Mouse (Mus musculus) heart, embryonic 10.5 days (tissue): ENCODE results near the gene Atxn2l. TPM values are rescaled to one million over a fixed set of nuclear protein-coding genes. Genes with fewer than 3 reads are reported as not detected.

Experiments used
- DNase-seq: peaks from one replicate; pipeline ENCODE4 v3.0.0-alpha.2; 2017; ENCODE audit warnings: low spot score
- H3K27ac ChIP-seq: fragments of 300-500 bp; sonication (generic); 2 replicates; pipeline ENCODE4 v1.5.1; 2016; ENCODE audit warnings: mild to moderate bottlenecking
- H3K27me3 ChIP-seq: fragments of 300-500 bp; sonication (generic); 2 replicates; pipeline ENCODE4 v1.6.1; 2016; ENCODE audit warnings: mild to moderate bottlenecking; ENCODE audit not compliant: poor library complexity, insufficient read depth, severe bottlenecking
- H3K36me3 ChIP-seq: fragments of 300-500 bp; sonication (generic); 2 replicates; pipeline ENCODE4 v1.6.1; 2016; ENCODE audit warnings: mild to moderate bottlenecking, moderate library complexity
- H3K4me1 ChIP-seq: fragments of 300-500 bp; sonication (generic); 2 replicates; pipeline ENCODE4 v1.6.1; 2016; ENCODE audit warnings: mild to moderate bottlenecking
- H3K4me3 ChIP-seq: fragments of 300-500 bp; sonication (generic); 2 replicates; pipeline ENCODE4 v1.5.1; 2016; ENCODE audit warnings: mild to moderate bottlenecking, moderate library complexity
- H3K9me3 ChIP-seq: fragments of 300-500 bp; sonication (generic); 2 replicates; pipeline ENCODE4 v1.6.1; 2016; ENCODE audit warnings: mild to moderate bottlenecking, moderate library complexity
- WGBS: fragments of 180-500 bp; shearing (Covaris S2); methylation state at CpG from one replicate; pipeline ENCODE4 v1.1.7; 2016; 5-methylcytosine and 5-hydroxymethylcytosine counted together
- polyA plus RNA-seq: library from polyadenylated mRNA; unstranded; fragments of >200 nt; fragmentation: Nextera tagmentation; extraction: Ambion mirVana; gene quantifications from 2 replicates; pipeline ENCODE4 v1.2.1, GENCODE M21; 2016

Gene Atxn2l
- polyA plus RNA-seq, 1 experiment from 2014 or later, result 52.3 TPM

GRCm38 (mm10) chr7:126466707-126467106, 36.5 kb downstream of the Atxn2l start:
- 0 out of 2 replicates have a peak, but pooled peaks cover 2% of the 10 kb centered on the region for H3K27me3 ChIP-seq
- no peaks in the 10 kb centered on the region for H3K9me3 ChIP-seq
- H3K4me3 ChIP-seq, result no peak overlapping the region
- peak overlapping the region; percentile 82; the same call in 1 of the 2 replicates for H3K27ac ChIP-seq
- peaks cover 51% of the 10 kb centered on the region for H3K36me3 ChIP-seq
- H3K4me1 ChIP-seq, result peaks cover 62% of the 10 kb centered on the region
- 86% methylated on average over 5 of the region's 5 CpGs for WGBS
- no peak for DNase-seq

GRCm38 (mm10) chr7:126466116-126466515, 37.1 kb downstream of the Atxn2l start:
- Histone ChIP-seq H3K4me1 (peaks cover 66% of the 10 kb centered on the region), H3K4me3 (0 out of 2 replicates have a peak overlapping the region, but pooled peaks have one; percentile 34), H3K36me3 (peaks cover 45% of the 10 kb centered on the region), H3K9me3 (no peaks in the 10 kb centered on the region), H3K27ac (peak overlapping the region; percentile 82), H3K27me3 (peaks cover 8% of the 10 kb centered on the region; the same call in 1 of the 2 replicates)
- DNase-seq, result no peak
- WGBS, result 68% methylated on average over 9 of the region's 9 CpGs

- peak overlapping the region; percentile 82 for H3K27ac ChIP-seq
- 22% methylated on average over 7 of the region's 7 CpGs for WGBS
- H3K27me3 ChIP-seq, result peaks cover 11% of the 10 kb centered on the region; the same call in 1 of the 2 replicates
- peaks cover 38% of the 10 kb centered on the region for H3K36me3 ChIP-seq
- peaks cover 71% of the 10 kb centered on the region for H3K4me1 ChIP-seq
- H3K9me3 ChIP-seq, result no peaks in the 10 kb centered on the region
- no peak for DNase-seq
- H3K4me3 ChIP-seq, result peak overlapping the region; percentile 34
Observed at GRCm38 (mm10) chr7:126465246-126466030, 37.8 kb downstream of the Atxn2l start.

- Histone ChIP-seq H3K27me3 (peaks cover 11% of the 10 kb centered on the region; the same call in 1 of the 2 replicates), H3K36me3 (peaks cover 32% of the 10 kb centered on the region), H3K4me3 (no peak overlapping the region), H3K27ac (peak overlapping the region; percentile 82), H3K4me1 (peaks cover 71% of the 10 kb centered on the region), H3K9me3 (no peaks in the 10 kb centered on the region)
- WGBS, result 21% methylated on average over 5 of the region's 5 CpGs
- DNase-seq, result no peak
Observed at GRCm38 (mm10) chr7:126464836-126465235, 38.4 kb downstream of the Atxn2l start.

GRCm38 (mm10) chr7:126464121-126464520, 39.1 kb downstream of the Atxn2l start:
- peaks cover 77% of the 10 kb centered on the region for H3K4me1 ChIP-seq
- peaks cover 11% of the 10 kb centered on the region; the same call in 1 of the 2 replicates for H3K27me3 ChIP-seq
- peaks cover 25% of the 10 kb centered on the region for H3K36me3 ChIP-seq
- H3K4me3 ChIP-seq, result no peak overlapping the region
- no peak for DNase-seq
- WGBS, result 54% methylated on average over 4 of the region's 4 CpGs
- H3K9me3 ChIP-seq, result no peaks in the 10 kb centered on the region
- peak overlapping the region; percentile 82 for H3K27ac ChIP-seq

GRCm38 (mm10) chr7:126463547-126463946, 39.7 kb downstream of the Atxn2l start:
- H3K9me3 ChIP-seq, result no peaks in the 10 kb centered on the region
- H3K27me3 ChIP-seq, result peaks cover 11% of the 10 kb centered on the region; the same call in 1 of the 2 replicates
- peaks cover 19% of the 10 kb centered on the region for H3K36me3 ChIP-seq
- WGBS, result 35% methylated on average over 4 of the region's 4 CpGs
- H3K4me3 ChIP-seq, result no peak overlapping the region
- no peak for DNase-seq
- peaks cover 83% of the 10 kb centered on the region for H3K4me1 ChIP-seq
- H3K27ac ChIP-seq, result peak overlapping the region; percentile 82

- 35% methylated on average over 5 of the region's 5 CpGs for WGBS
- no peak for DNase-seq
- H3K4me3 ChIP-seq, result no peak within 1 kb of the TSS
- peaks cover 14% of the 10 kb centered on the region for H3K36me3 ChIP-seq
- H3K4me1 ChIP-seq, result peaks cover 84% of the 10 kb centered on the region
- peak within 1 kb of the TSS; percentile 82 for H3K27ac ChIP-seq
- no peaks in the 10 kb centered on the region for H3K9me3 ChIP-seq
- peaks cover 11% of the 10 kb centered on the region; the same call in 1 of the 2 replicates for H3K27me3 ChIP-seq
Observed at GRCm38 (mm10) chr7:126463004-126463403, 40.2 kb downstream of the Atxn2l start, which contains the start of gene Atp2a1. Gene Atp2a1 (minus strand): TSS chr7:126463108.

- Histone ChIP-seq H3K36me3 (0 out of 2 replicates have a peak, but pooled peaks cover under 1% of the 10 kb centered on the region), H3K27ac (peak overlapping the region; percentile 62; the same call in 1 of the 2 replicates), H3K4me3 (no peak overlapping the region), H3K27me3 (peaks cover 11% of the 10 kb centered on the region; the same call in 1 of the 2 replicates), H3K9me3 (no peaks in the 10 kb centered on the region), H3K4me1 (peaks cover 77% of the 10 kb centered on the region)
- no peak for DNase-seq
- WGBS, result 41% methylated on average over 3 of the region's 3 CpGs
Observed at GRCm38 (mm10) chr7:126461626-126462025, 41.6 kb downstream of the Atxn2l start.

- 55% methylated on average over 10 of the region's 10 CpGs for WGBS
- H3K27ac ChIP-seq, result no peak overlapping the region
- no peak overlapping the region for H3K4me3 ChIP-seq
- peaks cover 11% of the 10 kb centered on the region; the same call in 1 of the 2 replicates for H3K27me3 ChIP-seq
- peaks cover 74% of the 10 kb centered on the region for H3K4me1 ChIP-seq
- no peaks in the 10 kb centered on the region for H3K9me3 ChIP-seq
- H3K36me3 ChIP-seq, result no peaks in the 10 kb centered on the region
- DNase-seq, result no peak
Observed at GRCm38 (mm10) chr7:126460623-126461399, 42.4 kb downstream of the Atxn2l start.

- Histone ChIP-seq H3K27ac (peak overlapping the region; percentile 71), H3K4me3 (no peak overlapping the region), H3K27me3 (peaks cover 11% of the 10 kb centered on the region; the same call in 1 of the 2 replicates), H3K4me1 (peaks cover 56% of the 10 kb centered on the region), H3K9me3 (no peaks in the 10 kb centered on the region), H3K36me3 (no peaks in the 10 kb centered on the region)
- DNase-seq, result no peak
- WGBS, result 70% methylated on average over 11 of the region's 11 CpGs
Observed at GRCm38 (mm10) chr7:126458844-126459618, 44.2 kb downstream of the Atxn2l start.

- H3K27ac ChIP-seq, result peak overlapping the region; percentile 60; the same call in 1 of the 2 replicates
- peaks cover 11% of the 10 kb centered on the region; the same call in 1 of the 2 replicates for H3K27me3 ChIP-seq
- no peaks in the 10 kb centered on the region for H3K9me3 ChIP-seq
- WGBS, result 68% methylated on average over 5 of the region's 5 CpGs
- H3K4me1 ChIP-seq, result peaks cover 48% of the 10 kb centered on the region
- H3K4me3 ChIP-seq, result no peak overlapping the region
- no peaks in the 10 kb centered on the region for H3K36me3 ChIP-seq
- no peak for DNase-seq
Observed at GRCm38 (mm10) chr7:126458225-126458624, 45.0 kb downstream of the Atxn2l start.
